Mouse (Mus musculus) embryonic stem cell, embryonic (primary cell): ENCODE results near the gene Arhgap23.

Experiments used
- CTCF ChIA-PET, 4 experiments: fragments of 300-600 bp in 2 of 4; fragments of 350-600 bp in 2 of 4; sonication (Branson Sonifier 250); formaldehyde crosslinking; loops; one replicate each; lab custom pipeline; 2022; ENCODE audit warnings: inconsistent platforms in 2 of 4; lab: Charles Lee
- POLR2A ChIA-PET, 4 experiments: fragments of 300-600 bp in 2 of 4; fragments of 350-600 bp in 2 of 4; sonication (Branson Sonifier 250); formaldehyde crosslinking; loops; one replicate each; lab custom pipeline; 2022; ENCODE audit warnings: antibody characterized with exemption in 4 of 4, inconsistent platforms in 1 of 4; lab: Charles Lee

Gene Arhgap23

DNA sequence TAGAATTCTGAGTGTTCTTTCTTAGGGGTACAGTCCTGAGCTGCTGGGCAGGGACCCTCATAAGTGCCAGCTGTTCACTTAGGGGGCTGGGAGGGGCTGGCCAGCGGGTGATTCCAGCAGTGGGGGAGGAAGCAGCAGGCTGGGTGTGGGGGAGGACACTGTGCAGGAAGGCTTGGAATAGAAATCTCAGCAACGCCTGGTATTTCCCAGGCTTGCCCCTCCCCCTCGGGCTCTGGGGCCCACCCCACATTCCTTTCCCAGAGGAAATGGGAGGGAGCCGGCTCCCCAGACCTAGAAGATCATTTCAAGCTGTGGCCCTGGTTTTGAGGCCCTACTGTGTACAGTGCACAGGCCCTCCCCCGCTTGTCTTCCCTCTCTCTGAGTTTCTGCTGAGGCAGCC, 22.4 kb downstream of the Arhgap23 start:
- POLR2A ChIA-PET, result interaction anchor here in 3 of 4 experiments (0.6 to 4.6 kb wide), 16 partner anchors 9 to 189 kb away, joined by 3 to 30 read pairs (median 4); partner anchors contain the start of genes Arhgap23 (in 2 of the 3) and Mrpl45 (in 1 of the 3)
- CTCF ChIA-PET, result interaction anchor here in 3 of 4 experiments (0.6 to 2.4 kb wide), 5 partner anchors 15 to 669 kb away, joined by 3 to 7 read pairs (median 3); partner anchors contain the start of gene Arhgap23 (in 1 of the 3)

DNA sequence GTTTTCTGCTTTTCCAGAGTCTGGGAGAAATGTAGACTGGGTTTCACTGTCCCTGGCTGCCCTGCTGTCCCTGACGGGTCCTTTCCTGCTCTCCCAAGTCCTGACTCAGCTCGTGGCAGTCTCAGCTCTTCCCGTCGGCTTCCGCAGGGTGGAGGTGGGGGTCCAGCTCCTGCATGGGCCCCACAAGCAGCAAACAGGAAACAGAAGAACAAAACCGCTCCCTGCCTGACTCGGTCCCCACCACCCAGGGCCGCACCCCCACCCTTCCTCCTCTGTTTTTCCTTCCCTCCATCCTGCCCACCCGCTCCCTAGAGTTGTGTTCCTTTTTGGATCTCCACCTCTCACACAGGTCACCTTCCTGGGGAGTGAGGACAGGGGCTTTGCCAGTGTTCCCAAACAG, 23.5 kb downstream of the Arhgap23 start:
- POLR2A ChIA-PET, result interaction anchor here in 3 of 4 experiments (0.6 to 4.6 kb wide), 12 partner anchors 9 to 187 kb away, joined by 3 to 30 read pairs (median 4); partner anchors contain the start of gene Arhgap23 (in 3 of the 3)
- CTCF ChIA-PET, result interaction anchor here in 2 of 4 experiments (0.5 to 2.4 kb wide), 2 partner anchors 30 to 55 kb away, joined by 3 to 7 read pairs; no protein-coding TSS in a partner anchor

DNA sequence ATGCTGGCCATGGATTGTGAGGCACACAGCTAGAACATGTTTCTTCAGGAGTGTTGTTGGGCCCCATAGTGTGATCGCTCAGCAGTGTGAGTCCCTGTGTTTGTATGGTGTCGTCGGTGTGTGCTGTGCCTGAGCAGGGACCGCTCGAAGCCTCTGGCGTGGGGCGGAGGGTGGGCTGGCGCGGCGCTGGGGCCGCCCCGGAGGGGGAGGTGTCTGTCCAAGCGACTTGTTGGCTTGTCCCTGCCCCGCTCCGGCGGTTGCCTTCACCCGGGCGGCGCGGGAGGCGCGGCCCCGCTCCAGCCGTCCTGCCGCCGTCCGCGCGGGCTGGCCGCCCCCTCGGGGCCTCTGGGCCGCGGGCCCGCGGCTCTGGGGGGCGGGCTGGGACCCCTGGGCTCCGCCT, 24.6 kb downstream of the Arhgap23 start:
- ChIA-PET CTCF (interaction anchor here in 1 of 4 experiments (0.6 to 1.1 kb wide), 2 partner anchors 32 to 95 kb away, joined by 3 read pairs; no protein-coding TSS in a partner anchor), POLR2A (interaction anchor here in 2 of 4 experiments (0.7 to 2.9 kb wide), 9 partner anchors 8 to 186 kb away, joined by 3 to 15 read pairs (median 4); partner anchors contain the start of gene Arhgap23 (in 1 of the 2))

GRCm38 (mm10) chr11:97440441-97440881, 25.1 kb downstream of the Arhgap23 start:
- ChIA-PET CTCF (interaction anchor here in 2 of 4 experiments (0.6 to 2.2 kb wide), 6 partner anchors 9 to 49 kb away, joined by 3 to 9 read pairs (median 4); no protein-coding TSS in a partner anchor), POLR2A (interaction anchor here in 3 of 4 experiments (0.5 to 2.9 kb wide), 15 partner anchors 9 to 591 kb away, joined by 3 to 15 read pairs (median 4); partner anchors contain the start of gene Arhgap23 (in 1 of the 3))

- CTCF ChIA-PET, result interaction anchor here in 3 of 4 experiments (0.6 to 2.2 kb wide), 10 partner anchors 9 to 48 kb away, joined by 3 to 9 read pairs (median 4); no protein-coding TSS in a partner anchor
- POLR2A ChIA-PET, result interaction anchor here (0.6 to 2.9 kb wide), 25 partner anchors 9 to 592 kb away, joined by 3 to 15 read pairs (median 4); partner anchors contain the start of gene Arhgap23 (in 1 of the 4)
Measured at GRCm38 (mm10) chr11:97441036-97441657, 25.8 kb downstream of the Arhgap23 start.

- ChIA-PET POLR2A (interaction anchor here (0.6 to 2.9 kb wide), 23 partner anchors 8 to 355 kb away, joined by 3 to 15 read pairs (median 4); partner anchors contain the start of genes Arhgap23 (in 2 of the 4) and 4933428G20Rik (in 1 of the 4)), CTCF (interaction anchor here in 3 of 4 experiments (0.6 to 2.2 kb wide), 11 partner anchors 8 to 119 kb away, joined by 3 to 9 read pairs (median 4); no protein-coding TSS in a partner anchor)
Measured at GRCm38 (mm10) chr11:97441658-97442125, 26.4 kb downstream of the Arhgap23 start.

- ChIA-PET POLR2A (interaction anchor here in 3 of 4 experiments (0.6 to 2.8 kb wide), 8 partner anchors 8 to 441 kb away, joined by 3 to 13 read pairs (median 4); partner anchors contain the start of genes 4933428G20Rik (in 1 of the 3), Arhgap23 (in 1 of the 3) and Fbxo47 (in 1 of the 3)), CTCF (interaction anchor here in 3 of 4 experiments (0.6 to 1.5 kb wide), 5 partner anchors 21 to 271 kb away, joined by 3 to 5 read pairs (median 4); no protein-coding TSS in a partner anchor)
Measured at GRCm38 (mm10) chr11:97442891-97443675, 27.8 kb downstream of the Arhgap23 start.

DNA sequence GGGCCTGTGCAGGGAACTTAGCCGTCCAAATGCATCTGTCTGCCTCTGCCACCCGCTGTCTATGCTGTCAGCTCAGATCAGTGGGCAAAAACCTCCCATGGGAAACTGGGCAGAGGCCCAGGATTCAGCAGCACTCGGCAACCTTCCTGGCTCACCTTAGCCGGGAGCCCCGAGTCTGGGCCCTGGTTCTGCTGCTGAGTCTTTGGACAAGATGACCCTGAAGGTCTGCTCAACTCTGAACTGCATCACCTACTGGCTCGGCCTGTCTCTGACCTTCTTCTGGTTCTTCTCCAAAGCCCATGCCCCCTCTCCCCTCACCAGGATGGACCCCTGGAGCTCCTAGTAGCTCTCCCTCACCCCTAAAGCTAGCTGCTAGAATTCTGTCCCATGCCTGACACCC, 30.3 kb downstream of the Arhgap23 start:
- CTCF ChIA-PET, result interaction anchor here in 2 of 4 experiments (1.9 to 2.9 kb wide), 3 partner anchors 10 to 86 kb away, joined by 4 to 16 read pairs (median 8); no protein-coding TSS in a partner anchor
- POLR2A ChIA-PET, result interaction anchor here in 2 of 4 experiments (0.6 to 4.1 kb wide), 7 partner anchors 10 to 465 kb away, joined by 3 to 20 read pairs (median 4); no protein-coding TSS in a partner anchor

- CTCF ChIA-PET, result interaction anchor here in 2 of 4 experiments (1.9 to 2.9 kb wide), 3 partner anchors 11 to 86 kb away, joined by 4 to 16 read pairs (median 8); no protein-coding TSS in a partner anchor
- POLR2A ChIA-PET, result interaction anchor here in 2 of 4 experiments (0.6 to 4.1 kb wide), 6 partner anchors 8 to 125 kb away, joined by 3 to 20 read pairs (median 3); no protein-coding TSS in a partner anchor
Measured at GRCm38 (mm10) chr11:97445999-97446511, 30.7 kb downstream of the Arhgap23 start.

DNA sequence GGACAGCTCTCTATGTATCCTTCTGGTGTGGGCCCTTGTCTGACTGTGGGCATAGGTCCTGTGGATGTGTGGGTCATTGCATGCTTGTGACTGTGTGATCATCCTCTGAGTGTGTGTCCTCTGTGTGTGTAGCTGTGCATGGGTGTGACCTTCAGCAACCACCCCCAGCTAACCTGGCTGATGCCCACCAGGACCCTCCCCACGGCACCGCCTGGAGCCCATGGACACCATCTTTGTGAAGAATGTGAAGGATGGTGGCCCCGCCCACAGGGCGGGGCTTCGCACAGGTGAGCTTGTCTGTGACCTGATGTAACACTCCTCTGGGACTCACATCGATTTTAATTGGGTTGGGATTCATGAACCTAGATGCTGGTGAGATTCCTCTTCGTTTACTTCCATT, 32.6 kb downstream of the Arhgap23 start:
- CTCF ChIA-PET, result interaction anchor here (0.5 to 1.4 kb wide), 10 partner anchors 13 to 733 kb away, joined by 3 to 4 read pairs (median 3); no protein-coding TSS in a partner anchor

GRCm38 (mm10) chr11:97448611-97449394, 33.5 kb downstream of the Arhgap23 start:
- ChIA-PET CTCF (interaction anchor here (0.6 to 2.2 kb wide), 10 partner anchors 14 to 734 kb away, joined by 3 to 12 read pairs (median 4); no protein-coding TSS in a partner anchor), POLR2A (interaction anchor here in 2 of 4 experiments (1.1 to 6.3 kb wide), 10 partner anchors 10 to 530 kb away, joined by 3 to 38 read pairs (median 6); no protein-coding TSS in a partner anchor)

More for the DNA sequence above, 32.6 kb downstream of the Arhgap23 start:
- POLR2A ChIA-PET, result interaction anchor here (0.6 to 6.3 kb wide), 9 partner anchors 9 to 619 kb away, joined by 3 to 38 read pairs (median 3); partner anchors contain the start of gene Arhgap23 (in 1 of the 4)

DNA sequence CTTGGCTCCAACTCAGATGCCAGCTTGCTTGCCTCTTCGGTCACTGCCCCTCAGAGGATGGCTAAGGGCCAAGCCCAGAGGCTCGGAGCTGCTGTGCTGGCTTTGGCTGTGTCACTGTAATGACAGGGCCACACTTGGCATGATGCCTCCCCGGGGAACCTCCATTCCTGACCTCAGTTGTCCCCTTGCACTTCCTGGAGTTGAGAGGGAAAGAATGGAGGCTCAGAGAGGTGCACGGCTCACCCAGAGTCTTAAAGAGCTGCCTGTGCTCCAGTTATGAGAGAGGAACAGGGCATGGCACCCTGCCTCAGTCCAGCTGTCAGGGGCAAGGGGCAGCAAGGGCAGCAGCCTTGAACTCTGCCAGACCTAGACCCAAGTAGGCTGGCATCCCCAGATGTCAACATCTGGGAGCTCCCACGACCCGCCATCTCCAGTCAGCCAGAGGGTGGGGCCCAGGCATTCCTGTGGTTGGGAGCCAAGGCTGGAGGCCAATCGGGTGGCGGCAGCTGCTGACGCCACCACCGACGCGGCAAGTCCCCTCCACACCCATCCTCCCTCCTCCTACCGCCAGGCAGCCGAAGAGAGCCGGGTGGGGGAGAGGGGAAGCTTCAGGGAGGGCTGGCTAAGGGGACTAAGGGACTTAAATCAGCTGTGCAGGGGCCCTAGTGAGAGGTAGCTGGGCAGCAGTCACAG, 34.4 kb downstream of the Arhgap23 start:
- ChIA-PET POLR2A (interaction anchor here (0.5 to 6.3 kb wide), 35 partner anchors 8 to 1588 kb away, joined by 3 to 38 read pairs (median 4); partner anchors contain the start of genes Arhgap23 (in 1 of the 4), Epop (in 1 of the 4) and Socs7 (in 1 of the 4)), CTCF (interaction anchor here in 3 of 4 experiments (0.9 to 2.2 kb wide), 14 partner anchors 8 to 122 kb away, joined by 3 to 12 read pairs (median 3); no protein-coding TSS in a partner anchor)

- ChIA-PET CTCF (interaction anchor here in 3 of 4 experiments (0.6 to 2.2 kb wide), 16 partner anchors 9 to 328 kb away, joined by 3 to 12 read pairs (median 3); no protein-coding TSS in a partner anchor), POLR2A (interaction anchor here (0.5 to 6.3 kb wide), 33 partner anchors 9 to 1589 kb away, joined by 3 to 38 read pairs (median 4); partner anchors contain the start of genes Arhgap23 (in 1 of the 4), Epop (in 1 of the 4) and Socs7 (in 1 of the 4))
Measured at GRCm38 (mm10) chr11:97450305-97450922, 35.1 kb downstream of the Arhgap23 start.

DNA sequence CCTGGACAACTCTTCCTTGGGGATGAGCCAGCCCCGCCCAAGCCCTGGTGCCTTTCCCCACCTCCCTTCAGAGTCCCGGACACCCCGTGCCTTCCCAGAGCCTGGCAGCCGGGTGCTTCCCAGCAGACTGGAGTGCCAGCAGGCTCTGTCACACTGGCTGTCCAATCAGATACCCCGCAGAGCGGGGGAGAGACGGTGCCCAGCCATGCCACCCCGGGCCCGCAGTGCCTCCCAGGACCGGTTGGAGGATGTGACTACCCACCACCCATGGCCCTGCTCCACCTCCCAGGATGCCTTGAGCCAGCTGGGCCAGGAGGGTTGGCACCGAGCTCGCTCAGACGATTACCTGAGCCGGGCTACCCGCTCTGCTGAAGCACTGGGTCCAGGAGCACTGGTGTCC, 36.3 kb downstream of the Arhgap23 start:
- ChIA-PET CTCF (interaction anchor here in 2 of 4 experiments (0.5 to 2.0 kb wide), 2 partner anchors 17 kb away, joined by 6 to 8 read pairs; no protein-coding TSS in a partner anchor), POLR2A (interaction anchor here in 2 of 4 experiments (1.0 to 6.3 kb wide), 6 partner anchors 10 to 17 kb away, joined by 3 to 38 read pairs (median 5); no protein-coding TSS in a partner anchor)
